Mouse (Mus musculus) 416B (cell line): ENCODE data around the gene Stard13.

Source experiments
- DNase-seq: peaks from one replicate; pipeline ENCODE4 v3.0.0; 2011; ENCODE audit warnings: low read depth

Gene Stard13

DNA sequence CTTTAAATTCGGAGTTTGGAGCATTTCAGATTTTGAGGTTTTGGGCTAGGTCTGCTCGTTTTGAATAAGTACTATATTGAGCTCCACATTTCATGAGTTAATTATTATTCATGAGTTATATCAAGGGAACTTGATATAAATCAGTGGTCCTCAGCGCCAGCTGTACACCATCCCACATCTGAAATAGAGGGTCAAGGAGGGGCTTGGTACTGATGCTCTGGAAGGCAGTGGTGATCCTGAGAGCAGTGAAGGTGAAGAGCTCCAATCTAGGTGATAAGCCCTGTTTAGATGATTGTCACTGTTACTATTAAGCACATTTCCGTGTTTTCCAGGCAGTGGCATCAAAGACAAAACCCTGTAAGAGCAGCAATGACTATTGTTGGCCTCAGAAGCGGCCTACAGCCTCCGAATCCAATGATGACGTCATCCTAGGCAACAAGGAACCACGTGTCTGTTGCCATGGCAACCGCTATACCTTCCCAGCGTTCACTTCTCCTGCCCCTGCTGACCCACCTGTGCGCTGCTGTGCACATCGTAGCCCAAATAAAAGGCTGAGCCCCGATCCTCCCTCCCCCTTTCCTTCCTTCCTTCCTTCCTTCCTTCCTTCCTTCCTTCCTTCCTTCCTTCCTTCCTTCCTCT lies 5.2 kb downstream of the Stard13 start:
- DNase-seq, result no peak

DNA sequence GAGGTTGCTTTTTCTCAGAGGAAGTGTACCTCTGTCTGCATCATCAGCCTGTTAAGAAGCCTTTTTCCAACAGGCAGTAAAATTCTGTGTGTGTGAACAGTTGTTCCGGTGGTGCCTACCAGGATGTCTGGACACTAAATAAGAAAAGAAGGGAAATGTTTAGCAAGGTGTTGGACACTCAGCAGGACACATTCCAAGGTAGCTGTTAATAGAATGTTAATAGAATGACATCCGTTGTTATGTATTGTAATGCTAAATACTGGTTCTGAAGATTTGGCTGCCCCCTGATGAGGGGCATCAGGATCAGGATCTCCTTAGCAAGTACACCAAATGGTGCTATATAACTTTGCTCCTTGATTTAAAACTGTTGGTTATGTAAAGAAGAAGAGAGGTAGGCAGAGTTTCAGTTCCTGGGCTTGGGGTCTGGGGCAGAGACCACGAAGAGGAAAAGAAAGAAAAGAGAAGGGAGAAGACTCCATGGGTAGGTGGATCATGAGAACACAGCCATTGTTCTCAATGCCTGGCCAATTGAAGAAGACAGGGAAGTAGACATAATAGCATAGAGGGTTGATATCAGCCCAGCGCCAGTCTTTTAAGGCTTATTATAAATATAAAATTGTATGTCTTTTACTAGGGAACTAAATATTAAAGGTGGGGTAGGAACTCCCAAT lies 9.8 kb downstream of the Stard13 start:
- DNase-seq, result no peak

DNA sequence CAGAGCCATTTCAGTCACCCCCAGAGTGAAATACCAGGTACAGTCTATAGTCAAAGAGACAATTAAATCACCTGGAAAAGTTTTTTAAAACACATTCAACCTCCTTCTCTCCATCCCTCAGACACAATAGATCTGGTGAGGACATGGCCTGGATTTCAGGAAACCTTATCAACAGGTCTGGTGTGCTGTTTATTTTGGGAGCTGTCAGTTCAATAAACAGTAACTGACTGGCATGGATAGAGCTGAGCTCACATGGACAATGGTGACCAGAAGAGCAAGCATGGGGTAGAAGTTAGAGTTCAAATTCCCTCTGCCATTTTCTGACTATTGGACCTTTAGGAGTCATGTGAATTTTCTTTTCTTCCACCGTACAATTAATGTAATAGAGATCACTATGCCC lies 10.8 kb downstream of the Stard13 start:
- no peak for DNase-seq

DNA sequence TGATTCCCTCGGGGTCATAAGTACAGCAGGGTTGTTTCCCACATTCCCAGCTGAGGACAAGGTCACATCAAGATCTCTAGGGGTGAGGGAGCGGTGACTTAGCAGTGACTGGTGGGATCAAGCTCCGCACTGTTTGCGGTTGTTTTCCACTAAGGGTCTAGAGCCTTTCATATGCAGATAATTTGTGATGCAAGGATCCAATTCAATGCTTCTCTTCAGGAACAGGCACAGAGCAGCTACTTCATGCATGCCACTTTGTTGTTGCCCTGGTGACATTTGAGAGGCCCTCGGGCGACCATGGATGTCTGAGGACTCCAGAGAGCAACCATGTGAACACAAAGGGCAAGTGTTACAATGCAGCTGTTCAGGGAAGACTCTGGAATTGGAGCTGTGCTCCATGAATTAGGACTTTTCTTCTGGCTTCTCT lies 14.9 kb downstream of the Stard13 start:
- DNase-seq, result no peak

DNA sequence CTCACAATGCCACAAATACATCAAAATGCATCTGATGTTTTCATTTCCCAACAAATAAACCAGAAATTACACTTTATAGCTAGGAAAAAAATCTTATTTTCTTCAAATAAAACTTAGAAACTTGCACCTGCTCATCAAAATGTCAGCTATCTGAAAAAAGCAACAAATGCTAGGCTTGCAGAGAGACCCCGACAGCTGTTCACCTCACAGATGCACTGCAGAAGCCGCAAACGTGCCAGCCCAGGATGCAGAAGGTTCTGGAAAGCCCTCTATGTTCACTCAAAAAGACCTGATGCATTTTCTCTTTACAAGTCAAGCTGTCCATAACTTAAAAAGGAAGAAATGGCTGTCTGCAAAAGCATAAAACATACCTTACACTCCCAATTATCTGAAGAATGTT lies 20.5 kb downstream of the Stard13 start:
- DNase-seq, result no peak

DNA sequence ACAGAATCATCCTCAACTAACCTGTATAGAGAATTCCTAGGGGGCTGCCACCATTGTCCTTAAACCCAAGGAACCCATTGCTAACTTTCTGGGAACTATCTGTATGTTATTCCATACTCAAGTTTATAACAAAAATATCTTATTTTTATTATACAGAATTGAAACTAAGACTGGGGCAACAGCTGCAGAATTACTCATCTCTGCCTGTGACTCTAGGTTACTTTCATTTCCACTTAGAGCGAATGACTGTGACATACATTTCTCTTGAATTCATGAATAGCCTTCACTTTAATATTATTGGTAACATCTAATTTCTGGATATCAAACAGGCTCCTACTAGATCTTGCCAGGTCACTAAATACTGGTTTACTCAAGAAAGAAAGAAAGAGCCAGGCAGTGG lies 22.8 kb downstream of the Stard13 start:
- no peak for DNase-seq

DNA sequence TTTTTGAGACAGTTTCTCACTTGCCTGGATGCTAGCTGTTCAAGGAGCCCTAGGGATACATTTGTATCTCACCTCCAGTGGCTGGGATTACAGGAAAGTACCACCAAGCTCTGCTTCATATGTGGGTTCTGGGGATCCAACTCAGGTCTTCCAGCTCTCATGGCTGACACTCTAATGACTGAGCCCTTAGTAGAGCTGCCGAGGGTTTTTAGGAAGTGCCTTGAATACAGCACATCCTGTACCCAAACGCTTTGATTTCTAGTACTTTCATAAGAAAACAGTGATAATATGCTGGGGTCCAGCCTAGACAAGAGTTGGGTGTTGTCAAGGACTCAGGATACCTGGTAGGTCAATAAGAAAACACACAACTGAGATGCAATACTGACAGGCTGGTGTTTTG lies 23.6 kb downstream of the Stard13 start:
- DNase-seq, result no peak

DNA sequence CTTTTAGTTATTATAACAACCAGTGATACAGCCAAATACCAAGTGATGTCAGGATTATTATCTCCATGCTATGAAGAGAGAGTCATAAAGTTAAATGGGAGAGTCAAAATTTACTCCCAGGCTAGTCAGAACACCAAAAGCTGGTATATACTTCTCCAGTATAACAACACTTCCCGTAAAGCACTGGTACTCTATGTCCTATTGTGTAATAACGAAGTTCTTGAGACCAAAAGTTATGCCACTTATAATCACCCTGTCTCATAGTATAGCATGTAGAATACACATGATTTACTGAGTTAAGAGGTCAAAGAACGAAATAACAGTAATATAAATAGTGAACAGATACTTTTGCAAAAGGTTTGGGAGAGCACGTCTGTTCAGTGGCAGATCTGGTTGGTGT lies 28.6 kb downstream of the Stard13 start:
- no peak for DNase-seq

DNA sequence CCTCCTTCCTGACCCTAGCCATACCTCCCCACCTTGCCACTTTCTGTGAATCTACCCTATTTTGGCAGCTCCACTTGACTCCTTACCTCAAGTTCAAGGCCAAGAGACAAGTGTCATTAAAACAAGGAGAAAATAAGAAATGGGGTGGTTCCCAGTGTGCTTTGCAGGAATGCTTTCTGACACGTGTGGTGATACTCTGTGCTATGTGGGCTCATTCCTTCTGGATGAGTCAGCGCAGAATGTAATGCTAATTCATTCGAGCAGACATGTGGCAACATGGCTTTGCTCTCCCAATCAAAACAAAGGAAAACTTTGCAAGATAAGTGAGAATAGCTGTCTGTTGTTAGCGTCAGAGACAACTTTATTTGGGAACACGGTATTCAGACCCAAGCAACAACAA lies 30.7 kb downstream of the Stard13 start:
- no peak for DNase-seq

DNA sequence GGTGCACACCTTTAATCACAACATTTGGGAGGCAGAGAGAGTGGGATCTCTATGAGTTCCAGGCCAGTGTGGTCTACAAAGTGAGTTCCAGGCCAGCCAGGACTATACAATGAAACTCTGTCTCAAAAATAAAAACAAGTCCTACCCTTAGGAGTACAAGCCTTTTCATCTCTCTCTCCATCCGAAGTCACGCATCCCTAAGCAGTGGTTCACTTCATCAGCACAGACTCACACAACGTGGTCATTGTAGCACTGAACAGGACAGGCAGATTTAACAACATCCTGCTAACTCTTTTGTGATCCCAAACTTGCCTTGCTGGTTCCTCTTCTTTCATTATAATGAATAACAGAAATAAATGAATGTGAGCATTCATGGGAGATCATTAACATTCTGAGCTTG lies 32.4 kb downstream of the Stard13 start:
- DNase-seq, result no peak

DNA sequence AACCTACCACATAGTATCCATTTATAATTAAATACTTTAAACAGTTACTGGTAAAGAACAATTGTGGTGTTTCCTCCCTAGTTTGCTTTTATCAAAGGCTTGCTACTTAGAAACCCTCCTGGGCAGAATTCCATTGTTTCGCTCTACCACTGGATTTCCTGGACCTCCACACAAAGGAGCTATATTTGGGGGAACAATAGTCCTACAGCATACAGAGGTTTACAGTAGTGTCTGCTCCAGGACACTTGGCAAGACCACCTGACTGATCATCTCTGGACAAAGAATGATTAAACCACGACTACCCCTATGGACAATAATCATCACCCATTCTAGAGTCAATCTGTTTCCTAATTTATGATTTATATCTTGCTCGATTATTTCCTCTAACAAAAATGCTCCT lies 34.4 kb downstream of the Stard13 start:
- DNase-seq, result no peak

DNA sequence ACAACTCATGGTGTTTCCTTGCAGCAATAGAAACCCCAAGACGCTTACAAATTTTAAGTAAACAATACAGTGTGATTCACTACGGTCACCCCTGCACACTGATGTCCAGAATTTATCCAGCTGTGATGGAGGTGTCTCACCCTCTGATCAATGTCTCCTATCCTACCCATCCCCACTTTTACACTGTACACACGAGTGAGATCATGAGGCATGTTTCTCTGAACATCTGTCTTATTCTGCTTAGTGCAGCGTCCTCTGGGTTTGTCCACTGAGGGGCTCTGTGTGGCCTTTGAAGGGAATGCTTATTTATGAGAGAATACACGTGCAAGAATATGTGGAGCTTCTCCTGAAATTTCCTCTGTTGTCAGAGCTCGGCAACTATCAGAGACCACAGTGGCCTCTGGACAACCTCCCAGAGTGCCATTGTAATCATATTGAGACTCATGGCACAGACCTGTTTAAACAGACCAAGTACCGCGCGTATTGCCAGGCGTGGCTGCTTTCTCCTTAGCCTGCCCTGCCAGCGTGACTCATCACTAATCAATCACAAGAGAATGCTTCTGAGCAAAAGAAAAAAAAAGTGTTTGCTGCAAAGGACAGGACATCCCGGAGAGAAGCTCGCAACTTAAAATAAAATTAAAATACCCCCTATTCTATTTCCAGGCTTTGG lies 36.9 kb downstream of the Stard13 start:
- DNase-seq, result no peak

DNA sequence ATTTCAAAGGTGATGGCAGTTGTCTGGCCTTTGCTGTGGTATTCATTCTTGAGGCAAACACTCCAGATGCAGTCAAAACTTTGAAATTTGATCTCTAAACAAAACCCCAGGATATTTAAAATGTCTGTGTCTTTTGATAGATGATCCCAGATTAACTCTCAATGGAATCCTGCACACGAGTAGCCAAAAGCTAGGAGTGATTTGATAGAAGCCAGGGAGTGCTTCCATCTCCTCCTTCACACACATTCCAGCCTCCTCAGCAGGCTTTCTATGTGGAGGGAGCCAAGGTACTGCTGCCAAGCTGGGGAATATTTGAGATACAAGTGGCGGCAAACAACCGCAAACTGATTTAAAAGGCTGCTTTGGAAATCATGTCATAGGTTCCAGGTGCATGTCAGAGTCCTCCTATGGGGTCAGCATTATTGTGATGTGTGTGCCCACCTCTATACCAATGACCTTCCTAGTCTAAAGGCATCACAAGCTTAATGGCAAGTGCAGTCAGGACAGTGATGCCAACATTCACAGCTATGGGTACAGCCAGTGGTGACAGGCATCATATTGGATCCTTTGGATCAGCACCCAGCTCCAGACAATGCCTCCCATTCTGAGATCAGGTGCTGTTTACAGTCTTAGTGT lies 39.6 kb downstream of the Stard13 start:
- DNase-seq, result no peak

DNA sequence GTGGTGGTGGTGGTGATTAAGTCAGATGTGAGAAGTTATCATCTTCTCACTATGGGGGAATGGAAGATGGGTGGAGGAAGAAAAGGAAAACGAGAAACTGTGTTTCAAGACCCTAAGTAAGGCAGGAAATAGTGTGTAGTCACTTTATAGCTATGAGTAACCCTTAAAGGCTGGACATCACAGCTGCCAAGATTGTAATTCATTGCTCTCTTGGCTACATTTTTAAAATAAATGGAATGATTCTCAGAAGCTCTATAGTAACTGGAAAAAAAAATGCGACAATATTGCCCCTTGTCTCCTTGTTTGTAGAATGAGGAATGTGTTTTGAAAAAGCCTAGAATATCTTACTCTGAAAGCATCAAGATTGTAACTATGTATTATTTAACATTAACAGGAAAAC lies 41.4 kb downstream of the Stard13 start:
- DNase-seq, result no peak

DNA sequence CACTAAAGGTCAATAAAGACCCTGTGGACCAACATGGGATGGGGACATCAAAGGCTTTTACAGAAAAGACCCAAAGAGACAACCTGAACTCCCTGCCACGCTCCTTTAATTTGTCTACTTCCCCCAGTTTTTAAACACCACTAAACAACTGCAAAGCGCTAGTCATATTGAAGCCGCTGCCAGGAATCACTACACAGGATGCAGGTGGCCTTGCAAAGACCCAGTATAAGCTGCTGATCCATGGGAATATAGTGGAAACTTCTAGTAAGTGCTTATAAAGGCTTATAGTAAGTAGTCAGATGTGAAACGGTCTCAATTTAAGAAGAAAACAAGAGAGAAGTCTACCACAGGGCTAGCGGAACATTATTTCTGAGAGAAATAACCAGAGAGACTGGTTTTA lies 42.9 kb downstream of the Stard13 start:
- DNase-seq, result no peak

DNA sequence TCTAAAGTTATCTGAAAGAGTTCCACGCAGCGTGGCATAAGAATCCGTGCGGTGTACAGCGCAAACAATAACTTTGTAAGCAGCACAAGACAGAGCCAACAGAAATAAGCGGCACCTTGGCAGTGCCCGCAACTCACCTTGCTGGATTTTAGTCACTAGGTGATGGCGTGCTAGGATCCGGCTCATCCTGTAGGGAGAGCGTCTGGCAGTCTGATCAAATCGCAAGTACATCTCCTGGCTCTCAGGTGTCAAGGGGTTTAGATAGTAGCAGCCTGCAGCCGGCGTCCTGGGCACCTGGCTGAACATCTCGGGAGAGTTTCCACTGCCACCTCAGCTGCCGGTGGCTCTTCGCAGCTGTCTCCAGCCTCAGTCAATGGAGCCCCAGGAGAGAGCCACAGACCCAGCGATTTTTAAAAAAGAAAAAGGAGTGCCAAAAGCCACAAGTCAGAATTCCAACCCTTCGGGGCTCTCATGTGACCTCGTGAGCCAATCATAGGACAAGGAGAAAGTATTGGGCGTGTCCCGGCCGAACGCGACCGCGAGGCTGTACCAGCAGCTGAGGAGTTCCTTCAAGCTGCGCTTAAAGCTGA lies 43.8 kb downstream of the Stard13 start:
- DNase-seq, result no peak

DNA sequence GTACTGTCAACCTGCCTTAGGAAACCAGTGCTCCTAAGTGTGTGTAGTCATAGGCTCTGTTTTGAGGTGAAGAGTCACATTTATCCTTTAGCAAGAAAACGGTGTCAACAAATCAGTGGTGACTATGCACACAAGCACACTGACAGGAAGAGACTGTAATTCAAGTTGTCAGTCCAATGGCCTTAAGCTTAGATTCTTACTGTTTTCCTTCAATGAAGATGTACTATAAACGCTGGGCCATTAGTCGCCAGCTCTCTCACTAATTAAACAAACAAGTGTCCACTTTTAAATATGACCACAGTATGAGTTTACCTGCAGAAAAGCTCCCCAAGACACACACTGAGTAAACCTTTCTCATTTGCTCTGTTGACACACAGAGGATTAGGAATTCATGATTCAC lies 44.3 kb downstream of the Stard13 start:
- DNase-seq, result no peak

DNA sequence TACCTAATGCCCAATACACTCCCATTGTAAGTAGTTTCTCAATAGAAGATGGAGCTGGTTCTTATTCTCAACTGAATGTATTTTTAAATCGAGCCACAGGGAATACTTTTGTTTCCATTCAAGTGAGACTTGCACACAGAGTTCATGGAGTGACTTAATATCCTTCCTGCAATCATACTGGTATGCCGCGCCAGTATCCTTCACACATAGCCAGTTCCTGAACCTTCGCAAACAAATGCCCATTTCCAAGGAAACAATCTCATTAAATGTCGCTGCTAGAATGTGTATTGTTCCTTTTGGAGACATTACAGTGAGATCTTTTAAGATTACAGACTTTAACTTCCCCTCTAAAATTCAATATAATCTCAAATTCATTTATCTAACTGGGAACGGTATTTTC lies 45.0 kb downstream of the Stard13 start:
- no peak for DNase-seq

DNA sequence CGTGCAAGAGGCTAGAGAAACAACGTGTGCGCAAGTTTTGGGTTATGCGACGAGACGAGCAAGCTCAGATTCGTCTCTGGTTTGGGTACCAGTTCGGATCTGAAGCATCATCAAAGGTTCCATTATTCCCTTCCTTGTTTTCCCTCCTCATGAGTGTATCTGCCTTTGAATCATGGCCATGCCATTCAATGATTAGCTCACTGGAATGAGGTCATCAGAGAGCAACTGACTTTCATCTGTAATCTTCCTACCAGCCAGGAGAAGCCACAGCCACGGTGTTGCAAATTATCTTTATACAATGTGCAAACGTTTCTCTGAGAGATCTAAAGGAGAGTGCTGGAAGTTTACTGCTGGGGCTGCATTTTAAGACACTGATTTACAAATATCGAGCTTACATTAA lies 46.3 kb downstream of the Stard13 start:
- DNase-seq, result no peak

DNA sequence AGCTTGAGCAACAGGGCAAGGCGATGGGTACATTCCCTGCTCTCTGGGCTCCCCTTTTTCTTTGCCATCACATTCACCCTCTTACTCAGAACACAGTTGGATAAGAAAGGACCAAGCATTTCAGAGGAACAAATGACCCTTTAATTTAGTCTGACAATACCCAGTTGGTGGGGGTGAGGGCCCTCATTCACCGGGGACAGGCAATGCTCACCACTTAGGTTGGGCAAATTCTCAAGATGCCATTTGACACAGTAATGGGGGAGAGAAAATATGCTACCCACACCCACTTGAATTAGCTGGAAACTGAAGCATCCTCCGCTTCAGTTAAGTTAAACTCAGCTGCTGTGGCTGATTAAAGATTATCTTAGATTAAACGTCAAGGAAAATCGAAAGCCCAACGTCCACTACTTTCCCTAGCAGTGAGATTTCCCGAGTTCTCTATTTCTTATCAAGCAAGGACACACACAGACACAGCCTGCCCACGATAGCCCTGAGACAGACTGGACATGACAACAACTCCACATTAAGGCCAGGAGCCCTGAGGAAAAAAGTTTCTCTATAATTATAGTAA lies 48.3 kb downstream of the Stard13 start:
- no peak for DNase-seq

DNA sequence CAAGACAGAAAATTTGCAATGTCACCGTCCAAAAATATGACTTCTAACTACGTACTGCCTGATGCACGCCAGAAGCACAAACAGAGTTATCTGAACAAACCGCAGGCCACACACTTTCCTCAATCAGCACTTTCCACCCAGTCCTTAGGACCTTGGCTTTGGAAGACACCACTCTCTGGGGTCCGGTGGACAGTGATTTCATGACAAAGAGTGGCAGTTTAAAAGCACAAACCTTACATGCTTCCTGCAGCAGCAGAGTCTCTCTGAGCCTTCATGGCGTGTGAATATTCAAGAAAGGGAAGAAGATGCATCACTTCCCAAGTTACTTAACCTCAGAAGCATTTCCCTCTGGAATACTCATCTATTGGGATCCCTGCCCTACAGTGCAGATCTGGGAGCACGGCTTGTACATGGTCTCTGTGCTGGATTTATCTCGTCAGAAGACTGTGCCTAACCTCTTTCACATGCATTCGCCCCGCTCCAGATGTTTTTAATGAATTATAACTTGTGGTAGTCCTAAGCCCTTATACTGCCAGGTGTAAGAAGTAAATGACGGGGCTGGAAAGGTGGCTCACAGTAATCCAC lies 49.9 kb downstream of the Stard13 start:
- DNase-seq, result no peak

DNA sequence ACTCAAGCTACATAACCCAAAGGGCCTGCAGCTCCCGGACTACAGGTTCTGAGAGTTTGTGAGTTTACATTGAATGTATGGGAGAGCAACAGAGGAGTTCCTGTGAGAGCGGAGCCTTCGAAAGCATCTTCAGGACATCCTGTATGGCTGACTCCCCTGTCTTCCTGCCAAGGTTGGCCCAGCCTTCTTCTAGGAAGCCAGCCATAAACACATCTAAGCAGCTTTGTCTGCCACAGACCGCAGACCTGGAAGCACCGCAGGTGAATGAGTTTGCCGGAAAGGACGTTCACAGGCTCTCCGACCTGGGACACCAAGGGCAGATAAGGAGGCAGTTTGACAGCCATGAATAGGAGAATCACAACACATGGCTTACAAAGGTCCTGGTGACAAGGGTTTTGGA lies 52.3 kb downstream of the Stard13 start:
- DNase-seq, result no peak
